Mouse (Mus musculus): Measurements from ENCODE around the gene Olfr1326-ps1. TPM values are rescaled to one million over a fixed set of nuclear protein-coding genes. Genes with fewer than 3 reads are reported as not detected.

Gene Olfr1326-ps1
- total RNA-seq (2022) = not detected

DNA sequence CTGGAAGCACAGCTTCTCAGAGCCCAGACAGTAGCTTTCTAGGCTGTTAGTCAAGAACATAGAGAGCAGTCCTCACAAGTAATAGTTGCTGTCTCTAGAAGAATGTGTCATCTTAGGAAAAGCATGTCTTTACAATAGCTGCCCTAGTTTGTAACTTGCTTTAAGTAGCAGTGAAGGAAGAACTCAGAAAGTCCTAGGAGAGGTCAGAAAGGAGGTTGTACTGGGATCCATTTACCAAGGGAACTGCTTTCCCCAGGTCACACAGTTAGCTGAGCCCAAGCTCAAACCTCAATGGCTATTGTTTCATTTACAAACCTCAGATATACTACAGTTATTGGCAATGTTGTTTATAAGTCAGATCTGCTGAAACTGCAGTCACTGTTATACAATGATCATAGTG lies at the start of gene Olfr1326-ps1:
Olfr1326-ps1 (minus strand) TSS at position 101 of the 400 bp plus-strand sequence.
- no peak for DNase-seq (ENCODE audit: low spot score in 2 of 2)

DNA sequence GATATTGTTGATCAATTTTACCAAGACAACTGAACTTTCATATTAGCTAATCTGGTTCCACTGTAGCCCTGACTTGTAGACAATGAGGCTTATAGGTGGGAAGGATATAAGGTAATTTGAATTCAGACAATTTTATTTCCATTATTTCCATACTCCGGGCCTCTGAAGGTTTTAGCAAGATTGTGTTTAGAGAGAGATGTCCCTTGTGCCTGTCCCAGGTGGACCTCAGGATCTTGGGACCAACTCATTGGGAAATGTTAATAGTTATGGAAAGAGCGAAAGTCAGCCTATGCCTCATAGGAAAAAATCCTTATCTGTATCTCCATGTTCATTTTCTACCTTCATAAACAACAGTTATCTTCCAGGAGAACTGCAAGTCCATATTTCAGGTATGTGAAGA lies 17.7 kb upstream of the Olfr1326-ps1 start, which contains the start of gene Olfr1325:
Olfr1325 (plus strand) TSS at position 301 of the 400 bp plus-strand sequence.
- no peak for DNase-seq (ENCODE audit: low spot score in 2 of 2)

Other genes with a start within 250 kb of the Olfr1326-ps1 start
- gene Plxna3, start 245.8 kb downstream of the Olfr1326-ps1 start, total RNA-seq (2022) = 10 to 100 TPM; 30.0 to 38.9 (median 33.1) TPM
- 10 to 100 TPM; 23.8 to 28.8 (median 26.8) TPM for gene Lage3, start 221.3 kb downstream of the Olfr1326-ps1 start, total RNA-seq (2022)
- 10 to 100 TPM; 53.8 to 75.5 (median 62.2) TPM for gene Ubl4a, start 201.7 kb downstream of the Olfr1326-ps1 start, total RNA-seq (2022)
- 1 to 10 TPM; 2.6 to 3.4 (median 2.9) TPM for gene Slc10a3, start 201.5 kb downstream of the Olfr1326-ps1 start, total RNA-seq (2022)
- gene Fam3a, start 181.6 kb downstream of the Olfr1326-ps1 start, total RNA-seq (2022) = 10 to 100 TPM; 18.1 to 27.3 (median 21.7) TPM
- 10 to 100 TPM; 46.2 to 56.7 (median 50.2) TPM for gene Ikbkg, start 181.6 kb downstream of the Olfr1326-ps1 start, total RNA-seq (2022)
- gene G6pdx, start 145.7 kb downstream of the Olfr1326-ps1 start, total RNA-seq (2022) = 10 to 100 TPM; 28.2 to 36.7 (median 30.9) TPM
- gene Gm6880, start 93.5 kb downstream of the Olfr1326-ps1 start, total RNA-seq (2022) = not detected
- not detected for gene Olfr1325, start 17.8 kb upstream of the Olfr1326-ps1 start, total RNA-seq (2022)
- gene Gm5640, start 70.7 kb upstream of the Olfr1326-ps1 start, total RNA-seq (2022) = under 1 TPM; 0.43 to 0.73 (median 0.60) TPM
- gene Gm6890, start 166.0 kb upstream of the Olfr1326-ps1 start, total RNA-seq (2022) = not detected